Mouse (Mus musculus) hindbrain, postnatal 0 days (tissue): ENCODE measurements at regions not wholly inside any gene's neighbourhood (a gene's known extent, or its start where the extent isn't known, plus 50 kb on each side); places are given as distances from the start of the nearest gene placed in this dataset.

ENCODE experiments used
- ATAC-seq: fragments of 200-750 bp; cut with Nextera tagmentation; 2 replicates; pipeline ENCODE4 v1.8.0; 2017; ENCODE audit warnings: mild to moderate bottlenecking, moderate TSS enrichment, moderate library complexity
- DNase-seq: peaks from one replicate; pipeline ENCODE4 v3.0.0-alpha.2; 2015; ENCODE audit warnings: low spot score
- H3K27ac ChIP-seq: fragments of 300-500 bp; sonication (generic); 2 replicates; pipeline ENCODE4 v1.5.1; 2014; ENCODE audit warnings: mild to moderate bottlenecking
- H3K27me3 ChIP-seq: fragments of 300-500 bp; sonication (generic); 2 replicates; pipeline ENCODE4 v1.6.1; 2014; ENCODE audit warnings: low read length, mixed read lengths; ENCODE audit not compliant: insufficient read depth
- H3K36me3 ChIP-seq: fragments of 300-500 bp; sonication (generic); 2 replicates; pipeline ENCODE4 v1.6.1; 2014; ENCODE audit warnings: low read length, mixed read lengths; ENCODE audit not compliant: insufficient read depth
- H3K4me1 ChIP-seq: fragments of 300-500 bp; sonication (generic); 2 replicates; pipeline ENCODE4 v1.6.1; 2014; ENCODE audit warnings: antibody characterized with exemption, low read length, mixed read lengths; ENCODE audit not compliant: insufficient read depth
- H3K4me2 ChIP-seq: fragments of 300-500 bp; sonication (generic); 2 replicates; pipeline ENCODE4 v1.6.1; 2014; ENCODE audit warnings: low read depth, mild to moderate bottlenecking, low read length, moderate library complexity, mixed read lengths
- H3K4me3 ChIP-seq: fragments of 300-500 bp; sonication (generic); 2 replicates; pipeline ENCODE4 v1.5.1; 2014; ENCODE audit warnings: low read length
- H3K9ac ChIP-seq: fragments of 300-500 bp; sonication (generic); replicated peaks from 2 replicates; pipeline ENCODE4 v1.6.1; 2014; ENCODE audit warnings: mild to moderate bottlenecking, low read length, moderate library complexity, mixed read lengths
- H3K9me3 ChIP-seq: fragments of 300-500 bp; sonication (generic); 2 replicates; pipeline ENCODE4 v1.6.1; 2016; ENCODE audit warnings: low read length, mixed read lengths
- CTCF ChIP-seq: IDR thresholded peaks from 2 replicates; pipeline ENCODE4 v1.5.1; 2016; ENCODE audit warnings: antibody characterized with exemption, control low read depth, low read depth
- WGBS: fragments of 180-500 bp; shearing (Covaris S2); extraction: QIAGEN DNeasy Blood & Tissue Kit; methylation state at CpG from one replicate; pipeline ENCODE4 v1.1.7; 2014; 5-methylcytosine and 5-hydroxymethylcytosine counted together

- Histone ChIP-seq H3K9ac (no peak overlapping the region), H3K9me3 (no peaks in the 10 kb centered on the region), H3K27ac (no peak overlapping the region), H3K4me1 (no peaks in the 10 kb centered on the region), H3K4me2 (no peak overlapping the region), H3K36me3 (no peaks in the 10 kb centered on the region), H3K27me3 (no peaks in the 10 kb centered on the region), H3K4me3 (no peak overlapping the region)
- no peak for ATAC-seq
- no peak for DNase-seq
- 85% methylated on average over 5 of the region's 5 CpGs for WGBS
- TF ChIP-seq CTCF: no peak
Measured at GRCm38 (mm10) chr11:45323766-45324165, 528.1 kb upstream of the Clint1 start.

- Histone ChIP-seq H3K9me3 (no peaks in the 10 kb centered on the region), H3K4me1 (no peaks in the 10 kb centered on the region), H3K9ac (no peak overlapping the region), H3K27ac (no peak overlapping the region), H3K4me3 (no peak overlapping the region), H3K27me3 (no peaks in the 10 kb centered on the region), H3K4me2 (no peak overlapping the region), H3K36me3 (no peaks in the 10 kb centered on the region)
- 81% methylated on average over 2 of the region's 2 CpGs for WGBS
- no peak for TF ChIP-seq CTCF
- ATAC-seq: no peak
- no peak for DNase-seq
Measured at GRCm38 (mm10) chr11:45330319-45330718, 521.5 kb upstream of the Clint1 start.

DNA sequence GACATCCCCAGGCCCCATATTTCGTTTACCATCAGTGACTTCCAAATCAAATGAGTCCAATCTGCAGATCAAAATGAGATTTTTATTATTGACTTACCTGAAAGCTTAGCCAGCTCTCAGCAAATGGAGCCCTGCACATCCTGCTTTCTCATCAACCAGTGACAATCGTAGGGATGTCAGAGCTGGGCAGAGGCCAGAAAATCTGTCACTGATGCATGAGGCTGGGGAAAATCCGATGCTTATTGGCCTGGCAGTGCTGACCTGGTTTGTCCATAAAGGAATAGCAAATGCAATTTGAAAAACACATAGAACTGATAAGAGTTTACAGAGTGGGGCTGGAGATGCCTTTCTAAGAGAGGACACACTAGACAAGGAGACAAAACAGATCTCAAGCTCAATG is 518.1 kb upstream of the Clint1 start:
- no peak for TF ChIP-seq CTCF
- H3K4me3 ChIP-seq: no peak overlapping the region
- no peak for ATAC-seq
- no peaks in the 10 kb centered on the region for H3K9me3 ChIP-seq
- no peaks in the 10 kb centered on the region for H3K27me3 ChIP-seq
- no peak overlapping the region for H3K27ac ChIP-seq
- no peaks in the 10 kb centered on the region for H3K4me1 ChIP-seq
- peak; percentile 28 for DNase-seq
- 60% methylated on average over 3 of the region's 3 CpGs for WGBS
- H3K4me2 ChIP-seq: no peak overlapping the region
- H3K36me3 ChIP-seq: no peaks in the 10 kb centered on the region
- no peak overlapping the region for H3K9ac ChIP-seq

DNA sequence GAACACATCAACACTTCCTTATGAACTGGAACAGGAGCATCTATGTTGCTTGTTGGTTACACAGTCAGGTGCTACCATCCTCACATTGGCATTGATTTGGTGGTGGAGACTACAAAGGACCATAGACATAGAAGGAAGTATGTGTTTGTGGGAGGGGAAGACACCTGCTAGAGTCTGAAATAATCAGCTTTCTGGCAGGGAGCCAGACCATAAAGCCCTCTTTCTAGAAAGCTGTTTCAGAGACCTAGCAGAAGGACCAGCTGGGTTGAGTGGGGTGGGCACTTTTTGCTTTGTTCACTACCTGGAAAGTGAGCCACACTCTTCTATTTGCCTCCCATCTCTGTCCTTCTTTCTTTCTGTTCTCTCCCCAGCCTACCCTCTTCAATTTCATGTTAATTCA is 502.5 kb upstream of the Clint1 start:
- Histone ChIP-seq H3K27ac (no peak overlapping the region), H3K4me3 (no peak overlapping the region), H3K4me1 (no peaks in the 10 kb centered on the region), H3K27me3 (no peaks in the 10 kb centered on the region), H3K4me2 (no peak overlapping the region), H3K9ac (no peak overlapping the region), H3K9me3 (no peaks in the 10 kb centered on the region), H3K36me3 (no peaks in the 10 kb centered on the region)
- TF ChIP-seq CTCF: no peak
- no peak for DNase-seq
- ATAC-seq: no peak

DNA sequence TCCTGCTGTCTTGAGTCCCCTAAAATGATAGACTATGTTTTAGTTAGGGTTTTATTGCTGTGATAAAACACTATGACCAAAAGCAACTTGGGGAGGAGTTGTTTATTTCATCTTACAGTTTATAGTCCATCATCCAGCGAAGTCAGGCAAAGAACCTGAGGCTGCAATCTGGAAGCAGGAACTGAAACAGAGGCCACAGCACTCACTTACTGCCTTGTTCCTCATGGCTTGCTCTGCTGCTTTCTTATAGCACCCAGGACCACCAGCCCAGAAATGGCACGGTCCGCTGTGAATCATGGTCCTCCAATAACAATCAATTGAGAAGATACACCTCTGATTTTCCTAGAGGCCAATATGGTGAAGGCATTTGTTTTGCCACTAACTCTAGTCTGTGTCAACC is 486.5 kb upstream of the Clint1 start:
- H3K4me1 ChIP-seq: no peaks in the 10 kb centered on the region
- 94% methylated on average over 3 of the region's 3 CpGs for WGBS
- ATAC-seq: no peak
- H3K27ac ChIP-seq: no peak overlapping the region
- H3K36me3 ChIP-seq: no peaks in the 10 kb centered on the region
- no peaks in the 10 kb centered on the region for H3K27me3 ChIP-seq
- no peak for TF ChIP-seq CTCF
- H3K9me3 ChIP-seq: no peaks in the 10 kb centered on the region
- no peak overlapping the region for H3K9ac ChIP-seq
- no peak for DNase-seq
- H3K4me3 ChIP-seq: no peak overlapping the region
- H3K4me2 ChIP-seq: no peak overlapping the region

- H3K36me3 ChIP-seq: no peaks in the 10 kb centered on the region
- H3K4me3 ChIP-seq: no peak overlapping the region
- H3K4me1 ChIP-seq: no peaks in the 10 kb centered on the region
- no peak for TF ChIP-seq CTCF
- no peak overlapping the region for H3K4me2 ChIP-seq
- H3K27ac ChIP-seq: peak overlapping the region; percentile 51; the same call in 1 of the 2 replicates
- no peak overlapping the region for H3K9ac ChIP-seq
- 58% methylated on average over 11 of the region's 11 CpGs for WGBS
- ATAC-seq (peak; percentile 81), DNase-seq (peak; percentile 57)
- H3K27me3 ChIP-seq: no peaks in the 10 kb centered on the region
- H3K9me3 ChIP-seq: no peaks in the 10 kb centered on the region
Measured at GRCm38 (mm10) chr11:45389243-45390146, 462.4 kb upstream of the Clint1 start.

DNA sequence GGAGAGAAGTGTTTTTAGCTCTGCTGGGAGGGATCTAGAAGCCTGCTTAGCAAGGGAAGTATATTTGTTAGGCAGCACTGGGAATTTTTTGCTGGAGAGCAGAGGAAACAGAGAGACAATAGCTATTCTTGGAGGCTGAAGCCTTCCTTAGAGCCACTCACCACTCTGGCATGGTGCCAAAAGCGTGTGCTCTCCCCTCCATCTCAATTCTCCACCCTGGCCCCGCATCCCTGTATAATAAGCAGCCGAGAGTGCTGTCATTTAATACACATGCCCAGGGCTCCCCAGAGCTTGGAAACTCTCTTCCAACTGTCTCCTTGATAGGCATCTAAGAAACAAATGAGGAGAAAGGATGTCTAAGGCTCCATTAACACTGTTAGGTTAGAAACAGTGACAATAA is 455.8 kb upstream of the Clint1 start:
- Histone ChIP-seq H3K27ac (no peak overlapping the region), H3K9ac (no peak overlapping the region), H3K4me2 (no peak overlapping the region), H3K4me3 (no peak overlapping the region), H3K27me3 (no peaks in the 10 kb centered on the region), H3K4me1 (no peaks in the 10 kb centered on the region), H3K36me3 (no peaks in the 10 kb centered on the region), H3K9me3 (no peaks in the 10 kb centered on the region)
- ATAC-seq (0 out of 2 replicates have a peak, but pooled peaks have one; percentile 51), DNase-seq (peak; percentile 68)
- no peak for TF ChIP-seq CTCF
- WGBS: 7% methylated on average over 3 of the region's 3 CpGs
